In genomic region chr4:141272878-141273277, GRCm38 (mm10) we compare ENCODE assay signal across 7 mouse cellular contexts. TPM values are rescaled to one million over a fixed set of nuclear protein-coding genes. Genes with fewer than 3 reads are reported as not detected.
A peak's percentile ranks its signal among the peaks of the same experiment; 100 is the strongest.
DNase-seq lines count a peak whose midpoint lies in the region; ATAC-seq and TF ChIP-seq lines count a peak whose summit lies in the region.

No protein-coding gene starts in this region.

- H3K36me3 ChIP-seq in C2C12 (ENCODE audit: control insufficient read depth, insufficient read depth) (no peaks in the 10 kb centered on the region), CH12.LX (replicated peaks in 1 of 2; ENCODE audit: control insufficient read depth in 1 of 2, insufficient read depth in 1 of 2, low read length in 1 of 2) (no peaks in the 10 kb centered on the region)
- H3K36me3 ChIP-seq in forebrain, postnatal 0 days (ENCODE audit: insufficient read depth): no peaks in the 10 kb centered on the region
- H3K36me3 ChIP-seq in liver, embryonic 14.5 days (replicated peaks; ENCODE audit: control insufficient read depth, insufficient read depth, low read depth): no peaks in the 10 kb centered on the region

- no peak for TF ChIP-seq EP300 in CH12.LX (IDR thresholded peaks at IDR 0.05; ENCODE audit: low read length)
- TF ChIP-seq EP300 in liver, embryonic 14.5 days (IDR thresholded peaks at IDR 0.05; ENCODE audit: low read depth): no peak

- H3K9ac ChIP-seq in CH12.LX (ENCODE audit: insufficient read depth, low read depth): no peak overlapping the region; the same call in 1 of the 2 replicates
- H3K9ac ChIP-seq in forebrain, postnatal 0 days: no peak overlapping the region
- H3K9ac ChIP-seq in liver, embryonic 14.5 days (replicated peaks): no peak overlapping the region

- H3K9me3 ChIP-seq in CH12.LX (replicated peaks; ENCODE audit: low read length): peaks cover 14% of the 10 kb centered on the region
- H3K9me3 ChIP-seq in forebrain, postnatal 0 days (ENCODE audit: low read length): no peaks in the 10 kb centered on the region
- no peaks in the 10 kb centered on the region for H3K9me3 ChIP-seq in liver, embryonic 14.5 days (ENCODE audit: control insufficient read depth, low read length)

- H3K4me1 ChIP-seq in CH12.LX (ENCODE audit: control insufficient read depth in 1 of 2, insufficient read depth in 2 of 2): peaks cover 9 to 33% of the 10 kb centered on the region in 2 experiments
- H3K4me1 ChIP-seq in forebrain, postnatal 0 days (ENCODE audit: insufficient read depth): no peaks in the 10 kb centered on the region
- H3K4me1 ChIP-seq in liver, embryonic 14.5 days (replicated peaks; ENCODE audit: control insufficient read depth in 2 of 2, insufficient read depth in 2 of 2, low read length in 1 of 2): peaks cover 0 to 7% of the 10 kb centered on the region in 2 experiments; a peak in 1 of 4 replicates

- TF ChIP-seq POLR2A in CH12.LX (IDR thresholded peaks at IDR 0.05; ENCODE audit: low read depth, low read length): no peak

- H3K79me3 ChIP-seq in C2C12 (ENCODE audit: low read depth): no peaks in the 10 kb centered on the region

- peak overlapping the region; percentile 25 for H3K4me3 ChIP-seq in C2C12 (ENCODE audit: insufficient read depth, poor library complexity, severe bottlenecking)
- H3K4me3 ChIP-seq in CH12.LX (replicated peaks in 1 of 3; ENCODE audit: low read depth in 2 of 3, low read length in 2 of 3, poor library complexity in 1 of 3): peak overlapping the region in 2 of 3 experiments; percentile 0 to 24
- H3K4me3 ChIP-seq in forebrain, postnatal 0 days (ENCODE audit: low read depth, low read length): no peak overlapping the region
- H3K4me3 ChIP-seq in liver, embryonic 14.5 days (ENCODE audit: insufficient read depth in 1 of 2, low read depth in 2 of 2, low read length in 2 of 2): no peak overlapping the region

- no peak for TF ChIP-seq RAD21 in CH12.LX (IDR thresholded peaks at IDR 0.05; ENCODE audit: low read depth, low read length)

- DNase-seq in CH12.LX (ENCODE audit: extremely low read depth): peak; percentile 49
- no peak for DNase-seq in forebrain, postnatal 0 days
- no peak for DNase-seq in liver, embryonic 14.5 days (ENCODE audit: low read depth in 3 of 3, low spot score in 3 of 3)
- peak; percentile 79 for DNase-seq in naive thymus-derived CD4-positive, alpha-beta T cell, adult 2 months (ENCODE audit: low read depth)
- no peak for DNase-seq in right cerebral cortex, postnatal 4 days
- DNase-seq in layer of hippocampus, adult 8-10 months (ENCODE audit: low spot score in 2 of 2): no peak

- dilution Hi-C loops in CH12.LX (cut with MboI; ENCODE audit: extremely low pct_ligation_motif_present, extremely low pct_unique_long_range_greater_than_20kb, low sequenced_read_pairs): no loop called here

- no peak for ATAC-seq in forebrain, postnatal 0 days
- peak; percentile 13; the same call in 1 of the 2 replicates for ATAC-seq in liver, embryonic 14.5 days (ENCODE audit: insufficient read depth)

- H3ac ChIP-seq in C2C12 (ENCODE audit: control insufficient read depth, insufficient read length, low read depth): peak overlapping the region; percentile 55

- in situ Hi-C loops in CH12.LX (cut with MboI; ENCODE audit: low pct_ligation_motif_present, low pct_unique_long_range_greater_than_20kb, low sequenced_read_pairs): no loop called here

- peak overlapping the region; percentile 60 for H3K4me2 ChIP-seq in CH12.LX (ENCODE audit: insufficient read depth, low read depth, poor library complexity, severe bottlenecking)
- peak overlapping the region; percentile 30 for H3K4me2 ChIP-seq in forebrain, postnatal 0 days (ENCODE audit: low read depth)
- H3K4me2 ChIP-seq in liver, embryonic 14.5 days (ENCODE audit: low read depth): no peak overlapping the region

- TF ChIP-seq CTCF in C2C12 (IDR thresholded peaks at IDR 0.05; ENCODE audit: control insufficient read depth, insufficient read depth, insufficient read length) (no peak), CH12.LX (conservative IDR thresholded peaks at IDR 0.05 in 1 of 2, IDR thresholded peaks at IDR 0.05 in 1 of 2; ENCODE audit: low read depth in 2 of 2, low read length in 2 of 2) (no peak)
- TF ChIP-seq CTCF in forebrain, postnatal 0 days (IDR thresholded peaks at IDR 0.05; ENCODE audit: low read depth): no peak
- TF ChIP-seq CTCF in liver, embryonic 14.5 days (IDR thresholded peaks at IDR 0.05; ENCODE audit: low read depth): no peak

- peaks cover 24% of the 10 kb centered on the region for H3K79me2 ChIP-seq in C2C12 (ENCODE audit: control insufficient read depth, insufficient read depth)
- no peaks in the 10 kb centered on the region for H3K79me2 ChIP-seq in CH12.LX (replicated peaks; ENCODE audit: control insufficient read depth, extremely low read depth, insufficient read depth, poor library complexity, severe bottlenecking)

- WGBS in forebrain, postnatal 0 days: 14% methylated on average over 14 of the region's 14 CpGs
- WGBS in liver, embryonic 14.5 days (ENCODE audit: insufficient replicate concordance): 5% methylated on average over 14 of the region's 14 CpGs

- H3K27ac ChIP-seq in CH12.LX (ENCODE audit: insufficient read depth, low read depth): no peak overlapping the region
- no peak overlapping the region for H3K27ac ChIP-seq in forebrain, postnatal 0 days (ENCODE audit: low read depth, low read length)
- no peak overlapping the region for H3K27ac ChIP-seq in liver, embryonic 14.5 days

- H3K27me3 ChIP-seq in C2C12 (ENCODE audit: control insufficient read depth, insufficient read depth, insufficient read length): no peaks in the 10 kb centered on the region
- H3K27me3 ChIP-seq in CH12.LX (replicated peaks): peaks cover 49% of the 10 kb centered on the region
- H3K27me3 ChIP-seq in forebrain, postnatal 0 days (ENCODE audit: insufficient read depth, low read length): no peaks in the 10 kb centered on the region
- H3K27me3 ChIP-seq in liver, embryonic 14.5 days (ENCODE audit: control insufficient read depth, insufficient read depth, low read length): no peaks in the 10 kb centered on the region; the same call in 1 of the 2 replicates

TF ChIP-seq in C2C12, 6 proteins besides CTCF, POLR2A, EP300 and RAD21:
- TF ChIP-seq MAX (IDR thresholded peaks at IDR 0.05) (no peak), MYOG (IDR thresholded peaks at IDR 0.05; ENCODE audit: control insufficient read depth, extremely low read depth, insufficient read length) (no peak), CEBPB (IDR thresholded peaks at IDR 0.05; ENCODE audit: low read depth) (peak; percentile 83)

TF ChIP-seq in CH12.LX, 34 proteins besides CTCF, POLR2A, EP300 and RAD21:
- TF ChIP-seq SIN3A (IDR thresholded peaks at IDR 0.05; ENCODE audit: low read length) (no peak), E2F4 (IDR thresholded peaks at IDR 0.05; ENCODE audit: insufficient replicate concordance, low read depth, low read length) (no peak), SMC3 (IDR thresholded peaks at IDR 0.05; ENCODE audit: low read depth, low read length) (no peak), MAX (IDR thresholded peaks at IDR 0.05; ENCODE audit: low read length) (no peak), ZC3H11A (IDR thresholded peaks at IDR 0.05; ENCODE audit: low read depth, low read length) (no peak), HCFC1 (IDR thresholded peaks at IDR 0.05; ENCODE audit: low read depth, low read length) (no peak), USF2 (conservative IDR thresholded peaks at IDR 0.05; ENCODE audit: low read depth, low read length) (no peak), ELF1 (IDR thresholded peaks at IDR 0.05; ENCODE audit: low read depth, low read length) (no peak)

RNA-seq across cellular contexts. Expression of gene Epha2, which starts 28.2 kb away (rescaled TPM):
- polyA plus RNA-seq in C2C12 (2012; fragmentation: generic; extraction: Trizol) (129 TPM), CH12.LX (2012; ENCODE audit: insufficient read length, low read depth) (0.67 and 0.70 TPM in 2 replicates)
- total RNA-seq in CH12.LX (2012; rRNA removed) (0.67 and 0.81 TPM in 2 replicates), CH12.LX (2014; rRNA removed) (0.55 and 0.58 TPM in 2 replicates)
- total RNA-seq in forebrain, postnatal 0 days (2014; rRNA removed): 1.2 and 1.4 TPM in 2 replicates
- 0.33 and 0.39 TPM in 2 replicates for polyA plus RNA-seq in forebrain, postnatal 0 days (2015; fragmentation: Nextera tagmentation; extraction: Ambion mirVana)
- polyA plus RNA-seq in liver, embryonic 14.5 days (2012; rRNA removed): 1.6 TPM in 2 replicates
- polyA plus RNA-seq in liver, embryonic 14.5 days (2014; fragmentation: Nextera tagmentation; extraction: Ambion mirVana): 0.29 and 0.45 TPM in 2 replicates
- 1 to 10 TPM; 1.3 to 2.7 (median 2.2) TPM for total RNA-seq in layer of hippocampus, adult 8-10 months (2022)

RNA-seq across cellular contexts. Expression of gene Arhgef19, which starts 33.6 kb away (rescaled TPM):
- polyA plus RNA-seq in C2C12 (2012; fragmentation: generic; extraction: Trizol) (26.7 TPM), CH12.LX (2012; ENCODE audit: insufficient read length, low read depth) (0.19 and 0.40 TPM in 2 replicates)
- total RNA-seq in CH12.LX (2012; rRNA removed) (0.08 and 0.21 TPM in 2 replicates), CH12.LX (2014; rRNA removed) (0.15 TPM in 1 of 2 replicates, not detected in the other)
- total RNA-seq in forebrain, postnatal 0 days (2014; rRNA removed): 0.95 and 1.6 TPM in 2 replicates
- 0.52 and 0.90 TPM in 2 replicates for polyA plus RNA-seq in forebrain, postnatal 0 days (2015; fragmentation: Nextera tagmentation; extraction: Ambion mirVana)
- polyA plus RNA-seq in liver, embryonic 14.5 days (2012; rRNA removed): 0.88 and 0.92 TPM in 2 replicates
- polyA plus RNA-seq in liver, embryonic 14.5 days (2014; fragmentation: Nextera tagmentation; extraction: Ambion mirVana): 0.57 and 0.72 TPM in 2 replicates
- total RNA-seq in layer of hippocampus, adult 8-10 months (2022): 10 to 100 TPM; 17.8 to 23.3 (median 21.1) TPM

RNA-seq across cellular contexts. Expression of gene Rsg1, which starts 59.1 kb away (rescaled TPM):
- 1.6 TPM for polyA plus RNA-seq in C2C12 (2012; fragmentation: generic; extraction: Trizol)
- total RNA-seq in CH12.LX (2012; rRNA removed): 4.5 and 5.3 TPM in 2 replicates
- 1.0 and 1.1 TPM in 2 replicates for total RNA-seq in CH12.LX (2014; rRNA removed)
- 2.8 and 3.2 TPM in 2 replicates for polyA plus RNA-seq in CH12.LX (2012; ENCODE audit: insufficient read length, low read depth)
- total RNA-seq in forebrain, postnatal 0 days (2014; rRNA removed): 4.5 and 6.9 TPM in 2 replicates
- polyA plus RNA-seq in forebrain, postnatal 0 days (2015; fragmentation: Nextera tagmentation; extraction: Ambion mirVana): 3.7 and 5.2 TPM in 2 replicates
- polyA plus RNA-seq in liver, embryonic 14.5 days (2012; rRNA removed): 0.78 and 0.87 TPM in 2 replicates
- polyA plus RNA-seq in liver, embryonic 14.5 days (2014; fragmentation: Nextera tagmentation; extraction: Ambion mirVana): 0.56 and 1.2 TPM in 2 replicates
- 1 to 10 TPM; 2.8 to 5.2 (median 3.4) TPM for total RNA-seq in layer of hippocampus, adult 8-10 months (2022)

Comparison
In these comparisons a context has a peak if more than half of its experiments do, and no peak if none do; other contexts are left out.
1. H3K4me3 ChIP-seq: peak in C2C12 (single experiment) and CH12.LX (2 of 3); none in forebrain, postnatal 0 days (single experiment) and liver, embryonic 14.5 days (0 of 2).
2. DNase-seq: peak in CH12.LX (single experiment) and naive thymus-derived CD4-positive, alpha-beta T cell, adult 2 months (single experiment); none in forebrain, postnatal 0 days (single experiment), liver, embryonic 14.5 days (0 of 3), right cerebral cortex, postnatal 4 days (single experiment) and layer of hippocampus, adult 8-10 months (0 of 2).
3. RNA of gene Epha2, which starts 28.2 kb away (polyA plus RNA-seq): 129 TPM in C2C12 (single experiment); 0.29 to 1.6 TPM in liver, embryonic 14.5 days, 0.67 to 0.70 TPM in CH12.LX and 0.33 to 0.39 TPM in forebrain, postnatal 0 days; every median in the first group is over 10 times any median in the second.
4. RNA of gene Arhgef19, which starts 33.6 kb away (polyA plus RNA-seq): 26.7 TPM in C2C12 (single experiment); 0.52 to 0.90 TPM in forebrain, postnatal 0 days, 0.57 to 0.92 TPM in liver, embryonic 14.5 days and 0.19 to 0.40 TPM in CH12.LX; every median in the first group is over 10 times any median in the second.